Mouse (Mus musculus) cerebellum, postnatal 14 days (tissue): Measurements from ENCODE around the gene Abcd3.

Experiments
- DNase-seq, 2 experiments: peaks; one replicate each; pipeline ENCODE4 v3.0.0; 2021; ENCODE audit warnings: mixed read lengths in 2 of 2

The Abcd3 gene

GRCm38 (mm10) chr3:121814877-121815548, at the start of gene Abcd3:
Gene Abcd3, minus strand, starts transcription at chr3:121815302.
- DNase-seq = peak; percentile 94 to 95

GRCm38 (mm10) chr3:121859142-121859541, 44.0 kb upstream of the Abcd3 start:
- DNase-seq = no peak

DNA sequence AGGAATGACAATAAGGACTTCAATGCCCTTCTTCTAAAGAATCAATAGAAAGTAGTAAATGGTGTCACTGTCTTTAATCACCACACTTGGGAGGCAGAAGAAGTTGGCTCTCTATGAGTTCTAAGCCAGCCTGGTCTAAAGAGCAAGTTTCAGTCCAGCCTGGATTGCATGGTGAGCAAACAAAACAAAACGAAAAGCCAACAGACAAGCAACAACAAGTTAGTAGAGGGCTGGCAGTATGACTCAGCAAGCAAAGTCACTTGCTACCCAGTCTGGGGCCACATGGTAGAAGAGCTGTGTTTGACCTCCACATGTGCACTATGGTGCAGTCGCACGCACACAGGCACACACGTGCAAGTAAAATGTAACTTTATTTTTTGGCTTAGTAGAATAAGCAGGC, 41.0 kb upstream of the Abcd3 start:
- DNase-seq = no peak

DNA sequence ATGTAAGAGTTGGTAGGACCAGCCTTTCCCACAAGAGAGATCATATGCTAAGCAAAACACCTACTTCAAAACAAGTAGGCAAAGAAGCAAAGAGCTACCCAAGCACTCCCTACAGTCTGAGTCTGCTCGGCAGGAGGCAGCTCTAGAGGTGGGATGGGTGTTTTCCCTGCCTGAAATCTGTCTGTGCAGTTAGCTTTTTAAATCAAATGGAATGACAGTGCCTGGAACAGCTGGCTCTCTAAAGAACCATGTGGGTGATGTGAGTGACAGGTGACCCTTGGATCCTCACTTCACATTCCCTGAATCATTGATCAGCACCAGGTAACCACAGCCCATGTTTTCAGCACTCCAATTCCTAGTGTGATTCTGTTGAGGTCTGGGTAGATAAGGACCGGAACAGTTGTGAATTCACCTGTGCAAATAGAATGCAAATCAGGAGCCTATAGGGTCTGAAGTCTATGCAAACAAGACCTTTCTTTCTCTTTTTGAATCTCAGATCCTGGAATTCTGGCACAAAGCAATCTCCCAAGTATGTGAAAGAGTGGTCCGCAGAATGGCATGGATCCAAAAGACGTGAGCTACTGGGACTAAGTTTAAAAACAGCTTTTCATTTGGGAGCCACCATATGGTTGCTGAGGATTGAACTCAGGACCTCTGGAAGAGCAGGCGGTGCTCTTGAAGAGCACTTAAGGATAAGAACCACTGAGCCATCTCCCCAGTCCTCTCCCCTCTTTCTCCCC, 38.8 kb upstream of the Abcd3 start:
- no peak for DNase-seq

GRCm38 (mm10) chr3:121852074-121852826, 37.1 kb upstream of the Abcd3 start:
- DNase-seq = no peak

- DNase-seq = no peak
Measured at GRCm38 (mm10) chr3:121851006-121851405, 35.9 kb upstream of the Abcd3 start.

GRCm38 (mm10) chr3:121850381-121850780, 35.3 kb upstream of the Abcd3 start:
- no peak for DNase-seq

- no peak for DNase-seq
Measured at GRCm38 (mm10) chr3:121847296-121847695, 32.2 kb upstream of the Abcd3 start.

DNA sequence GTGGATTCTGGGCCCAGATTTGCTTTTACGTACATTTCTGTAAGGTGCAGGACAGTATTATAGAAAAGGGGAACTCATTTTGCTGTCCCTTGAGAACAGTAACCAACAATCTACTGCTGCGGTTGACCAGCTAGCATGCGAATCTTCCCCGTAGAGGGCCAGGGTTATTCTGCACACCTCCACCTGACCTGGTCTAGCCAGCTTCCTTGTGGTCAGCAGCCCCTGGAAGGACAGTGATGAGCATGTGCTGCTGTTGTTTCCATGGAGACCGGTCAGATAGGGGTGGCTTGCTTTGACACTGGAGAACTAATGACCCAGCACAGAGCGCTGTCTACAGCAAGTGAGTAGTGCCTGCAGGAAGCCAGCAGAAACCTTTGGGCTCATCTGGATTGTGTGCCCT, 29.6 kb upstream of the Abcd3 start:
- no peak for DNase-seq

DNA sequence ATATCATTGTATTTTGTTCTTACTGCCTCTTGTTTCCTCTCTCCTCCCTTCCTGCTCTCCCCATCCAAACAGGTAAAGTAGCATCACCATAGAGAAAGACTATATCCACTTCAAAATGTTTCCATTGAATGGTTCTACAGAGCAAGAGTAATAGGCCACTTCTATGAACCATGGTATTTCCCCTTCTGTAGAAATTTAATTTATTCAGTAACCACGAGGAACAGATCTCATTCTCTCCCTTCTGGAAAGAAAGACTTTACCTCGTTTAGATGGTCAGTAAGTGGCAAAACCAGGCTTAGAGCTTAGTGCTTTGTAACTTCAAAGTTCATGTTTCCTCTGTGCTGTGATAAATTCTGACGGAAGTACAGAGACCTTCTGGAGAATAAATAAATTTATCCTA, 28.9 kb upstream of the Abcd3 start:
- DNase-seq = no peak

GRCm38 (mm10) chr3:121843254-121843653, 28.2 kb upstream of the Abcd3 start:
- no peak for DNase-seq

- no peak for DNase-seq
Measured at GRCm38 (mm10) chr3:121842306-121842860, 27.3 kb upstream of the Abcd3 start.

GRCm38 (mm10) chr3:121841412-121842014, 26.4 kb upstream of the Abcd3 start:
- peak in 1 of 2 experiments; percentile 9 for DNase-seq

GRCm38 (mm10) chr3:121840351-121840750, 25.2 kb upstream of the Abcd3 start:
- DNase-seq = no peak

- no peak for DNase-seq
Measured at GRCm38 (mm10) chr3:121834732-121835131, 19.6 kb upstream of the Abcd3 start.

DNA sequence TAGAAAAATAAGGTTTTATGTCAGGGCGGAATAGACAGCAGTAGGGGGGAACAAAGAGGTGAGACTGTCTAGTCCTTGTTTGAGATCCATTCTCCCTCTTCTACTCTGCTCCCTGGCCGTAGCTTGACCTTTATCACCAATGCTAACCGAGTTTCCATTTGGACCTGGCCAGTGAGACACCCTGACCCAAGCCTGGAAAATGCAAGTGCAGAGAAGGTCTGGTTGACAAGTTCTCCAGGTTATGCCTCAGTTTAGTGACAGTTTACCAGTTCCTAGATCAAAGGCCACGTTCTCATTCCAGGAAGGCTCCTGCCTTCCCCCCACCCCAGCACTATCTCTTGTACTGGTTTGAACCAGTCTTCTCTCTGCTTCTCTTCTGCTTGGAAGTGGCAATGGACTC, 19.1 kb upstream of the Abcd3 start:
- no peak for DNase-seq

GRCm38 (mm10) chr3:121825092-121825491, 10.0 kb upstream of the Abcd3 start:
- DNase-seq = no peak

GRCm38 (mm10) chr3:121824319-121824718, 9.2 kb upstream of the Abcd3 start:
- DNase-seq = no peak

- no peak for DNase-seq
Measured at GRCm38 (mm10) chr3:121822643-121823042, 7.5 kb upstream of the Abcd3 start.

GRCm38 (mm10) chr3:121821559-121822143, 6.5 kb upstream of the Abcd3 start:
- DNase-seq = no peak

GRCm38 (mm10) chr3:121819693-121820200, 4.6 kb upstream of the Abcd3 start:
- DNase-seq = no peak

- DNase-seq = no peak
Measured at GRCm38 (mm10) chr3:121818736-121819396, 3.8 kb upstream of the Abcd3 start.
